Mouse (Mus musculus): Measurements from ENCODE around the gene Galnt17.

DNA sequence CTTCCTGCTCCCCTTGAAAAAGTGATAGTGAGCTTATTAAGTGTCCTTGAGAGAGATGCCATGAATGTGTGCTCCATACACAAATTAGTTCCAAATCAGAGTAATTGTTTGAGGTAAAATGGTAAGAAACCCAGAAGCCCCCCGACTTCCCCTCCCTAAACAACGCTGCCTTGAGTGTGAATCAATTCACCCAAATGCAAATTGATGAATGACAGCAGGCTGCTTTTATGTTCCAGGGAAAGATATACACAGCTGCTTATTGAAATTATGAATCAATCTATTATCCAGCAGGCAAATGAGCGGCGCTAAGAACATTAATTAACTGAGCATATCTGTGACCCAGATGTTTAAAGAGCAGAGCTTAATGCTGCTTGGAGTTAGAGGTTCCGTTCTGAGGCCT is 428.0 kb downstream of the Galnt17 start:
- no peak for TF ChIP-seq CTCF (IDR thresholded peaks at IDR 0.05)
- TF ChIP-seq EP300 (IDR thresholded peaks at IDR 0.05) = no peak
